Mouse (Mus musculus): Measurements from ENCODE around the gene Ptpre. TPM values are rescaled to one million over a fixed set of nuclear protein-coding genes. Genes with fewer than 3 reads are reported as not detected.

Ptpre gene
- polyA plus RNA-seq, 1 experiment from 2014 or later, result 2.7 TPM

GRCm38 (mm10) chr7:135652781-135653180 lies 115.5 kb downstream of the Ptpre start:
- Histone ChIP-seq H3K4me2 (replicated peaks; ENCODE audit: low read depth, low read length) (0 out of 2 replicates have a peak overlapping the region, but pooled peaks have one; percentile 13), H3K27me3 (ENCODE audit: control insufficient read depth, insufficient read depth, low read length) (no peaks in the 10 kb centered on the region), H3K4me1 (ENCODE audit: control insufficient read depth, insufficient read depth, low read length) (0 out of 2 replicates have a peak, but pooled peaks cover 3% of the 10 kb centered on the region), H3K27ac (ENCODE audit: low read length) (no peak overlapping the region), H3K9ac (replicated peaks; ENCODE audit: low read depth, low read length) (no peak overlapping the region), H3K9me3 (ENCODE audit: control insufficient read depth, low read depth, low read length) (no peaks in the 10 kb centered on the region), H3K4me3 (ENCODE audit: low read depth, low read length) (no peak overlapping the region; the same call in 1 of the 2 replicates), H3K36me3 (ENCODE audit: control insufficient read depth, insufficient read depth, low read length) (no peaks in the 10 kb centered on the region)
- ATAC-seq (ENCODE audit: insufficient number of reproducible peaks, insufficient read depth, low FRiP score, low read depth), result no peak
- WGBS, result 75% methylated on average over 11 of the region's 11 CpGs

DNA sequence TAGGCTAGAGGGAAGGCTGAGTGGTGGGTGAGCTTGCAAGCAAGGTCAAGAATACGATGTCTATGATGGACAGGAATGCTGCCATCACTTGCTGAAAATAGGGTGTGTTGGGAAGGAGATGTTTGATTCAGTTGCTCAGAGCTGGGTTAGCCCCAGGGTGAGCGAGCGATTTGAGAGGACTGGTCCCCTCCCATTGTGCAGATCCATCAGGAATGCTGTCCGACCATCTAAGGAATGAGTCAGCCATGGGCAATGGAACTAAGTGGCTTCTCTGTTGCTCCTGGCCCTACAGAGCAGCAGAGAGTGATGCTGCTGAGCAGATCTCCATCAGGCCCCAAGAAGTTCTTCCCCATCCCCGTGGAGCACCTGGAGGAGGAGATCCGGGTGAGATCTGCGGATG lies 116.3 kb downstream of the Ptpre start:
- no peaks in the 10 kb centered on the region for H3K9me3 ChIP-seq (ENCODE audit: control insufficient read depth, low read depth, low read length)
- no peak overlapping the region for H3K9ac ChIP-seq (replicated peaks; ENCODE audit: low read depth, low read length)
- H3K4me3 ChIP-seq (ENCODE audit: low read depth, low read length), result no peak overlapping the region
- H3K4me2 ChIP-seq (replicated peaks; ENCODE audit: low read depth, low read length), result no peak overlapping the region
- 0 out of 2 replicates have a peak, but pooled peaks cover 3% of the 10 kb centered on the region for H3K4me1 ChIP-seq (ENCODE audit: control insufficient read depth, insufficient read depth, low read length)
- 85% methylated on average over 7 of the region's 7 CpGs for WGBS
- H3K27ac ChIP-seq (ENCODE audit: low read length), result no peak overlapping the region
- no peaks in the 10 kb centered on the region for H3K36me3 ChIP-seq (ENCODE audit: control insufficient read depth, insufficient read depth, low read length)
- ATAC-seq (ENCODE audit: insufficient number of reproducible peaks, insufficient read depth, low FRiP score, low read depth), result no peak
- no peaks in the 10 kb centered on the region for H3K27me3 ChIP-seq (ENCODE audit: control insufficient read depth, insufficient read depth, low read length)

DNA sequence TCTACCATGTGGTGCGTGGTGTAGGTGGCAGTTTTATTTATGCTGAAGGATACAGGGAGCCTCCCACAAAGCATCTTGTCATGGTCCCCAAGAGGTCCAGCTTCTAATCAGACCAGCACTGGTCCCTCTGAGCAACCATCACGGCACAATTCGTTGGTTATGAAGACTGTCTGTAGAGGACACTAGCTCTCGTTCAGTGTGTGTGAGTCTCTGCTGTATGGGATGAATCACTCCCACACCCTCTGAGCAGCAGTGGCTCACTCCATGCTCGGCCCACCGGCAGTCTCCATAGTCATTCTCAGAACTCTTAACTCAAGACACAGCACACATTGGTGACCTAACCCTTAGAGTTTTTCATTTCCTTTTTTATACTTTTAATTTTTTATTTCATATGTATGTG lies 117.0 kb downstream of the Ptpre start:
- no peak overlapping the region for H3K4me2 ChIP-seq (replicated peaks; ENCODE audit: low read depth, low read length)
- no peak overlapping the region for H3K27ac ChIP-seq (ENCODE audit: low read length)
- no peaks in the 10 kb centered on the region for H3K9me3 ChIP-seq (ENCODE audit: control insufficient read depth, low read depth, low read length)
- H3K4me1 ChIP-seq (ENCODE audit: control insufficient read depth, insufficient read depth, low read length), result 0 out of 2 replicates have a peak, but pooled peaks cover 3% of the 10 kb centered on the region
- H3K36me3 ChIP-seq (ENCODE audit: control insufficient read depth, insufficient read depth, low read length), result no peaks in the 10 kb centered on the region
- no peak for ATAC-seq (ENCODE audit: insufficient number of reproducible peaks, insufficient read depth, low FRiP score, low read depth)
- WGBS, result 92% methylated on average over 6 of the region's 6 CpGs
- no peak overlapping the region for H3K4me3 ChIP-seq (ENCODE audit: low read depth, low read length)
- H3K27me3 ChIP-seq (ENCODE audit: control insufficient read depth, insufficient read depth, low read length), result no peaks in the 10 kb centered on the region
- no peak overlapping the region for H3K9ac ChIP-seq (replicated peaks; ENCODE audit: low read depth, low read length)

DNA sequence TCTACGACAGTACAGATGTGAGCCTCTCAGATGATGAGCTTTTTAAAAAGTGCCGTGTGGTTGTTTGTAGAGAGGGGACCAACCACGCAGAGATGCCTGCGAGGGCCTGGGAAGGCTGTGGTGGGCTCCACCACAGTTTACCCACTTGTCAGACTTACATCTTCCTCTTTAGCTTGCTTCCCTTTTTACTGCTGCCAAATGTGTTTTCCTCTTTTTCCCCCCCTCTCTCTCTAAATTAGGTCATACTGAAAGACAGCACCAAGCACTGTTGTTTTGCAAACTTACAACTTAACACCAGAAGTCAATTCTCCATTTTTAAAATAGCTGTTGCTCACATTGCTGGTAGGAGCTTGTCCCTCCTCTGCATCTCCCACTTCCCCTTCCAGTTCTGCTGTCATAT lies 117.8 kb downstream of the Ptpre start:
- no peak overlapping the region for H3K27ac ChIP-seq (ENCODE audit: low read length)
- no peaks in the 10 kb centered on the region for H3K36me3 ChIP-seq (ENCODE audit: control insufficient read depth, insufficient read depth, low read length)
- H3K4me3 ChIP-seq (ENCODE audit: low read depth, low read length), result no peak overlapping the region
- 79% methylated on average over 4 of the region's 4 CpGs for WGBS
- H3K27me3 ChIP-seq (ENCODE audit: control insufficient read depth, insufficient read depth, low read length), result no peaks in the 10 kb centered on the region
- no peak for ATAC-seq (ENCODE audit: insufficient number of reproducible peaks, insufficient read depth, low FRiP score, low read depth)
- H3K4me2 ChIP-seq (replicated peaks; ENCODE audit: low read depth, low read length), result no peak overlapping the region
- H3K4me1 ChIP-seq (ENCODE audit: control insufficient read depth, insufficient read depth, low read length), result 0 out of 2 replicates have a peak, but pooled peaks cover 3% of the 10 kb centered on the region
- no peak overlapping the region for H3K9ac ChIP-seq (replicated peaks; ENCODE audit: low read depth, low read length)
- no peaks in the 10 kb centered on the region for H3K9me3 ChIP-seq (ENCODE audit: control insufficient read depth, low read depth, low read length)

GRCm38 (mm10) chr7:135658150-135658549 lies 120.9 kb downstream of the Ptpre start:
- Histone ChIP-seq H3K4me2 (replicated peaks; ENCODE audit: low read depth, low read length) (no peak overlapping the region), H3K36me3 (ENCODE audit: control insufficient read depth, insufficient read depth, low read length) (no peaks in the 10 kb centered on the region), H3K4me3 (ENCODE audit: low read depth, low read length) (no peak overlapping the region), H3K27ac (ENCODE audit: low read length) (no peak overlapping the region), H3K27me3 (ENCODE audit: control insufficient read depth, insufficient read depth, low read length) (no peaks in the 10 kb centered on the region), H3K4me1 (ENCODE audit: control insufficient read depth, insufficient read depth, low read length) (0 out of 2 replicates have a peak, but pooled peaks cover 3% of the 10 kb centered on the region), H3K9me3 (ENCODE audit: control insufficient read depth, low read depth, low read length) (no peaks in the 10 kb centered on the region), H3K9ac (replicated peaks; ENCODE audit: low read depth, low read length) (no peak overlapping the region)
- WGBS, result 86% methylated on average over 7 of the region's 7 CpGs
- ATAC-seq (ENCODE audit: insufficient number of reproducible peaks, insufficient read depth, low FRiP score, low read depth), result no peak

DNA sequence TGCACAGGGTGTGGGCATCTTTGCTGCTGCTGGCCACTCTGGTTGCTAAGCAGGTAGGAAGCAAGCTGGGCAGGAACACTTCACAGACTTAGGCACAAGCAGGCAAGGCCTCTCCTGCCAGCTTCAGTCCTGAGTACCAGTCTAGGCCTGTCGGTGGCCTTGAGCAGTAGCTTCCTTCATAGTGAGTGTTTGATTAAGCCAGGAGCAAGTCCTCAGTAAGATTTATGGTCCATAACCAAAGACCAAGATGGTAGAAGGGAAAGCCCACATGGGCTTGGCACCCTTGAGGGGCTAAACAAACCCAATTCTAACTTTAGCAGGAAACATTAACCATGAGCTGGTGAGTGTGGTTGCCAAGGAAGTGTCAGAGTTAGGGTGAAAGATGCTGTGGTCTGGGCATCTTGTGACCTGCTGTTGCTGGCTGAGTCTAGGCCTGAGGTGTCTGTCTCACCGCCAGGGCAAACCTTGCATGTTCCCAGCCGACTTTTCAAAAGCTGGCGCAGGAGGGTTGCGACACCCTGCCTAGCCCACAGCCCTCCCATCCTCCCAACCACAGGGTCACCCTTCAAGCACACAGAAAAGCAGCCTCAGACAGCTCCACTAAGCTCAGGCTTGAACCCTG lies 122.1 kb downstream of the Ptpre start:
- no peak for ATAC-seq (ENCODE audit: insufficient number of reproducible peaks, insufficient read depth, low FRiP score, low read depth)
- H3K4me2 ChIP-seq (replicated peaks; ENCODE audit: low read depth, low read length), result no peak overlapping the region
- H3K9me3 ChIP-seq (ENCODE audit: control insufficient read depth, low read depth, low read length), result no peaks in the 10 kb centered on the region
- H3K36me3 ChIP-seq (ENCODE audit: control insufficient read depth, insufficient read depth, low read length), result no peaks in the 10 kb centered on the region
- H3K9ac ChIP-seq (replicated peaks; ENCODE audit: low read depth, low read length), result no peak overlapping the region
- no peak overlapping the region for H3K4me3 ChIP-seq (ENCODE audit: low read depth, low read length)
- 0 out of 2 replicates have a peak, but pooled peaks cover 3% of the 10 kb centered on the region for H3K4me1 ChIP-seq (ENCODE audit: control insufficient read depth, insufficient read depth, low read length)
- no peak overlapping the region for H3K27ac ChIP-seq (ENCODE audit: low read length)
- WGBS, result 83% methylated on average over 5 of the region's 5 CpGs
- no peaks in the 10 kb centered on the region for H3K27me3 ChIP-seq (ENCODE audit: control insufficient read depth, insufficient read depth, low read length)

DNA sequence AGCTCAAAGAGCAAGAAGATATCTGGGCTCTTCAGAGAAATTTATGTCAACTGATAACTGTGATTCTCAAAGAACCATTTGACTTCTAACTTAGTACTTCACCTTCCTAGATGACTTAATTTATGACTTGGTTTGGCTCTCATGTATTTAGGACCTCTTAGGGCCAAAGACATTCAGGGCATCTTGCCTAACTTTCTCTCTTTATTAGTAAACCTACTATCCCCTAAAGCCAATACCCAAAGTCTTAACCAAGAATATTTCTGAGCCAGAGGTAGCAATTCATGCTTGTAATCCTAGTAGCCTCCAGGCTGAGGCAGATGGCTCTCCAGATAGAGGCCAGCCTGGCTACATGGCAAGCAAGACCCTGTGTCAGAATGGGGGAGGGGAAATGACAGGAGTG lies 123.0 kb downstream of the Ptpre start:
- ATAC-seq (ENCODE audit: insufficient number of reproducible peaks, insufficient read depth, low FRiP score, low read depth), result no peak
- Histone ChIP-seq H3K36me3 (ENCODE audit: control insufficient read depth, insufficient read depth, low read length) (no peaks in the 10 kb centered on the region), H3K9ac (replicated peaks; ENCODE audit: low read depth, low read length) (no peak overlapping the region), H3K27ac (ENCODE audit: low read length) (no peak overlapping the region), H3K4me3 (ENCODE audit: low read depth, low read length) (no peak overlapping the region), H3K4me2 (replicated peaks; ENCODE audit: low read depth, low read length) (no peak overlapping the region), H3K27me3 (ENCODE audit: control insufficient read depth, insufficient read depth, low read length) (no peaks in the 10 kb centered on the region), H3K9me3 (ENCODE audit: control insufficient read depth, low read depth, low read length) (no peaks in the 10 kb centered on the region), H3K4me1 (ENCODE audit: control insufficient read depth, insufficient read depth, low read length) (0 out of 2 replicates have a peak, but pooled peaks cover 3% of the 10 kb centered on the region)

DNA sequence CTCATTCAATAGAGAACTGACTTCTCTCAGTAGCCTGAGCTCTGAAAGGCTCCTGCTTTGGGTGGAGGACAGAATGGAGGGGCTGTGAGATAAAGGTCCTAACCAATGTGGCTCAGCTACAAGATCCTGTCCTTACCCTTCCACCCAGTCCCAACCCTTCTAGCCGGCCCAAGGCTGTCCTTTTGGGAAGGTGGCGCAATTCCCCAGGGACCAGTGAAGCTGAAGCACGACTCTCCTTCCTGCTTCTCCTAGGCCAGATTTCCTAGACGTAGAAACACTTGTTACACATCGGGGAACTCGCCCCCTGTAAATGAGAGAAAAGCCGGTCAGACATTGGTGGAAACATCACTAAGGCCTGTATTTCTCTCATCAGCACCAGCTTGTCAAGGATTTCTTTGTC lies 126.9 kb downstream of the Ptpre start:
- no peak overlapping the region for H3K4me2 ChIP-seq (replicated peaks; ENCODE audit: low read depth, low read length)
- H3K9ac ChIP-seq (replicated peaks; ENCODE audit: low read depth, low read length), result no peak overlapping the region
- no peaks in the 10 kb centered on the region for H3K4me1 ChIP-seq (ENCODE audit: control insufficient read depth, insufficient read depth, low read length)
- H3K36me3 ChIP-seq (ENCODE audit: control insufficient read depth, insufficient read depth, low read length), result no peaks in the 10 kb centered on the region
- ATAC-seq (ENCODE audit: insufficient number of reproducible peaks, insufficient read depth, low FRiP score, low read depth), result no peak
- no peaks in the 10 kb centered on the region for H3K9me3 ChIP-seq (ENCODE audit: control insufficient read depth, low read depth, low read length)
- H3K27ac ChIP-seq (ENCODE audit: low read length), result no peak overlapping the region
- H3K27me3 ChIP-seq (ENCODE audit: control insufficient read depth, insufficient read depth, low read length), result 0 out of 2 replicates have a peak, but pooled peaks cover 3% of the 10 kb centered on the region
- WGBS, result 79% methylated on average over 7 of the region's 7 CpGs
- H3K4me3 ChIP-seq (ENCODE audit: low read depth, low read length), result no peak overlapping the region

DNA sequence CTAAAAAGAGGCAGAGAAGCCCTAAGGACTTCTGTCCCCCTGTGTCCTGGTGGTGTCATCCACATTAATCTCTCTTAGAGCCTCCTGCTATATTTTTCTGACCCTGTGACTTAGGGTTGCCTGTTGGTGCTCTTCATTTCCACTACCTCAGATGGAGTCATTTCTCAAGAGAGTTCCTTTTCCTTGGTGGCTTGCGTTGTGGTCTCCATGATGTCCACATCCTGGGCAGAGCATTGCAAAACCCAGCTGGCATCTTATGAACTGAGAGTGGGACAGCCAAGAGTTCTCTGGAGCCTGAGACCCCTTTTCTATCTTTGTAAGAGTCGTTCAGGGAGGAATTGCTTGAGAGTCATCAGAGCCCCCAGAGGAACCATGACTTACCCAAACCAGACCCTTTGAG lies 129.0 kb downstream of the Ptpre start:
- Histone ChIP-seq H3K4me3 (ENCODE audit: low read depth, low read length) (no peak overlapping the region), H3K4me2 (replicated peaks; ENCODE audit: low read depth, low read length) (no peak overlapping the region), H3K27ac (ENCODE audit: low read length) (no peak overlapping the region), H3K4me1 (ENCODE audit: control insufficient read depth, insufficient read depth, low read length) (no peaks in the 10 kb centered on the region), H3K9me3 (ENCODE audit: control insufficient read depth, low read depth, low read length) (no peaks in the 10 kb centered on the region), H3K27me3 (ENCODE audit: control insufficient read depth, insufficient read depth, low read length) (0 out of 2 replicates have a peak, but pooled peaks cover 3% of the 10 kb centered on the region), H3K9ac (replicated peaks; ENCODE audit: low read depth, low read length) (no peak overlapping the region), H3K36me3 (ENCODE audit: control insufficient read depth, insufficient read depth, low read length) (no peaks in the 10 kb centered on the region)
- WGBS, result 84% methylated on average over 2 of the region's 2 CpGs
- ATAC-seq (ENCODE audit: insufficient number of reproducible peaks, insufficient read depth, low FRiP score, low read depth), result no peak
